Mouse (Mus musculus) embryonic facial prominence, embryonic 11.5 days (tissue): ENCODE measurements around the gene 4931406P16Rik. TPM values are rescaled to one million over a fixed set of nuclear protein-coding genes. Genes with fewer than 3 reads are reported as not detected.

Experiments used
- ATAC-seq: fragments of 200-750 bp; cut with Nextera tagmentation; replicated peaks from 2 replicates; pipeline ENCODE4 v1.8.0; 2017; ENCODE audit warnings: low read depth; ENCODE audit not compliant: insufficient number of reproducible peaks, low FRiP score, low TSS enrichment
- DNase-seq: peaks from one replicate; pipeline ENCODE4 v3.0.0-alpha.2; 2015; ENCODE audit warnings: low spot score
- H3K27ac ChIP-seq: fragments of 300-500 bp; sonication (generic); replicated peaks from 2 replicates; pipeline ENCODE4 v1.5.1; 2014; ENCODE audit warnings: mild to moderate bottlenecking, low read depth, low read length, control low read depth
- H3K27me3 ChIP-seq: fragments of 300-500 bp; sonication (generic); 2 replicates; pipeline ENCODE4 v1.6.1; 2014; ENCODE audit warnings: mild to moderate bottlenecking, low read length, moderate library complexity, mixed read lengths; ENCODE audit not compliant: control insufficient read depth, insufficient read depth
- H3K36me3 ChIP-seq: fragments of 300-500 bp; sonication (generic); replicated peaks from 2 replicates; pipeline ENCODE4 v1.6.1; 2014; ENCODE audit warnings: low read depth, mild to moderate bottlenecking, low read length, moderate library complexity, mixed read lengths; ENCODE audit not compliant: control insufficient read depth, insufficient read depth
- H3K4me1 ChIP-seq: fragments of 300-500 bp; sonication (generic); 2 replicates; pipeline ENCODE4 v1.6.1; 2014; ENCODE audit warnings: low read length, mixed read lengths; ENCODE audit not compliant: control insufficient read depth, insufficient read depth
- H3K4me2 ChIP-seq: fragments of 300-500 bp; sonication (generic); 2 replicates; pipeline ENCODE4 v1.6.1; 2014; ENCODE audit warnings: low read depth, mild to moderate bottlenecking, control low read depth, low read length, moderate library complexity
- H3K4me3 ChIP-seq: fragments of 300-500 bp; sonication (generic); 2 replicates; pipeline ENCODE4 v1.5.1; 2014; ENCODE audit warnings: low read depth, low read length, control low read depth
- H3K9ac ChIP-seq: fragments of 300-500 bp; sonication (generic); replicated peaks from 2 replicates; pipeline ENCODE4 v1.6.1; 2014; ENCODE audit warnings: mild to moderate bottlenecking, control low read depth, low read length
- H3K9me3 ChIP-seq: fragments of 300-500 bp; sonication (generic); replicated peaks from 2 replicates; pipeline ENCODE4 v1.6.1; 2016; ENCODE audit warnings: mild to moderate bottlenecking, low read length, inconsistent platforms, mixed read lengths; ENCODE audit not compliant: control insufficient read depth
- WGBS: fragments of 180-500 bp; shearing (Covaris S2); extraction: QIAGEN DNeasy Blood & Tissue Kit; methylation state at CpG from one replicate; pipeline ENCODE4 v1.1.7; 2014; 5-methylcytosine and 5-hydroxymethylcytosine counted together
- polyA plus RNA-seq: library from polyadenylated mRNA; unstranded; fragments of >200 nt; fragmentation: Nextera tagmentation; extraction: Ambion mirVana; gene quantifications from 2 replicates; pipeline ENCODE4 v1.2.1, GENCODE M21; 2014

4931406P16Rik gene
- polyA plus RNA-seq, 1 experiment from 2014 or later, result 30.6 TPM

- H3K4me3 ChIP-seq, result no peak overlapping the region
- H3K36me3 ChIP-seq, result peaks cover 8% of the 10 kb centered on the region
- H3K27ac ChIP-seq, result no peak overlapping the region
- no peaks in the 10 kb centered on the region for H3K27me3 ChIP-seq
- DNase-seq (peak; percentile 38), ATAC-seq (no peak)
- WGBS, result 59% methylated on average over 3 of the region's 3 CpGs
- no peak overlapping the region for H3K4me2 ChIP-seq
- no peak overlapping the region for H3K9ac ChIP-seq
- no peaks in the 10 kb centered on the region for H3K9me3 ChIP-seq
- H3K4me1 ChIP-seq, result no peaks in the 10 kb centered on the region
Observed at GRCm38 (mm10) chr7:34198346-34198745, 115.0 kb downstream of the 4931406P16Rik start.

GRCm38 (mm10) chr7:34196132-34197128 lies 116.9 kb downstream of the 4931406P16Rik start, which contains the start of gene Pdcd2l:
Gene Pdcd2l, minus strand, starts transcription at chr7:34196661.
- Histone ChIP-seq H3K9ac (peak within 1 kb of the TSS; percentile 92), H3K36me3 (peaks cover 6% of the 10 kb centered on the region; the same call in 1 of the 2 replicates), H3K4me1 (no peaks in the 10 kb centered on the region), H3K9me3 (no peaks in the 10 kb centered on the region), H3K27ac (0 out of 2 replicates have a peak within 1 kb of the TSS, but pooled peaks have one; percentile 8), H3K4me2 (peak within 1 kb of the TSS; percentile 77), H3K27me3 (no peaks in the 10 kb centered on the region), H3K4me3 (peak within 1 kb of the TSS; percentile 99)
- ATAC-seq, result peak; percentile 90
- 3% methylated on average over 62 of the region's 70 CpGs for WGBS
- peak; percentile 94 for DNase-seq

- Histone ChIP-seq H3K27me3 (no peaks in the 10 kb centered on the region), H3K36me3 (peaks cover 2% of the 10 kb centered on the region; the same call in 1 of the 2 replicates), H3K9ac (peak overlapping the region; percentile 92), H3K27ac (no peak overlapping the region), H3K4me1 (no peaks in the 10 kb centered on the region), H3K4me3 (peak overlapping the region; percentile 99), H3K9me3 (no peaks in the 10 kb centered on the region), H3K4me2 (peak overlapping the region; percentile 77)
- ATAC-seq (no peak), DNase-seq (no peak)
- 44% methylated on average over 3 of the region's 3 CpGs for WGBS
Observed at GRCm38 (mm10) chr7:34195632-34196031, 117.7 kb downstream of the 4931406P16Rik start.

- 92% methylated on average over 6 of the region's 6 CpGs for WGBS
- Histone ChIP-seq H3K36me3 (peaks cover 2% of the 10 kb centered on the region; the same call in 1 of the 2 replicates), H3K27me3 (no peaks in the 10 kb centered on the region), H3K4me1 (no peaks in the 10 kb centered on the region), H3K27ac (no peak overlapping the region), H3K9me3 (no peaks in the 10 kb centered on the region), H3K4me2 (no peak overlapping the region), H3K9ac (no peak overlapping the region), H3K4me3 (no peak overlapping the region)
- ATAC-seq (no peak), DNase-seq (no peak)
Observed at GRCm38 (mm10) chr7:34192825-34193224, 120.5 kb downstream of the 4931406P16Rik start.

GRCm38 (mm10) chr7:34189376-34189989 lies 123.9 kb downstream of the 4931406P16Rik start:
- peaks cover 2% of the 10 kb centered on the region; the same call in 1 of the 2 replicates for H3K36me3 ChIP-seq

More at GRCm38 (mm10) chr7:34189376-34189989, 123.9 kb downstream of the 4931406P16Rik start:
- H3K4me2 ChIP-seq, result no peak overlapping the region
- DNase-seq (no peak), ATAC-seq (no peak)
- no peak overlapping the region for H3K4me3 ChIP-seq
- H3K4me1 ChIP-seq, result no peaks in the 10 kb centered on the region
- 85% methylated on average over 12 of the region's 12 CpGs for WGBS
- no peak overlapping the region for H3K27ac ChIP-seq
- H3K27me3 ChIP-seq, result no peaks in the 10 kb centered on the region
- H3K9me3 ChIP-seq, result no peaks in the 10 kb centered on the region
- H3K9ac ChIP-seq, result no peak overlapping the region

Other genes starting within 250 kb of the 4931406P16Rik start
- not detected in 2 replicates for gene Scgb1b30, start 218.1 kb downstream of the 4931406P16Rik start, polyA plus RNA-seq
- 4.3 and 6.7 TPM in 2 replicates for gene Wtip, start 180.3 kb downstream of the 4931406P16Rik start, polyA plus RNA-seq
- 285 and 288 TPM in 2 replicates for gene Uba2, start 144.0 kb downstream of the 4931406P16Rik start, polyA plus RNA-seq
- gene Pdcd2l, start 116.9 kb downstream of the 4931406P16Rik start, polyA plus RNA-seq, result 59.0 and 60.9 TPM in 2 replicates
- gene Gpi1, start 83.2 kb downstream of the 4931406P16Rik start, polyA plus RNA-seq, result 287 and 295 TPM in 2 replicates
- gene Gm6096, start 62.5 kb downstream of the 4931406P16Rik start, polyA plus RNA-seq, result not detected in 2 replicates
- gene Lsm14a, start 79.8 kb upstream of the 4931406P16Rik start, polyA plus RNA-seq, result 73.6 and 78.7 TPM in 2 replicates